Mouse (Mus musculus) liver, adult 2 months (tissue): ENCODE measurements around the gene Adamts10.

Experiments used
- CTCF ChIP-seq: fragments of 200-500 bp; IDR thresholded peaks from 2 replicates; pipeline ENCODE4 v1.5.1; 2011; ENCODE audit warnings: low read depth, low read length, control low read depth
- POLR2A ChIP-seq: fragments of 200-500 bp; IDR thresholded peaks from 2 replicates; pipeline ENCODE4 v1.6.1; 2011; ENCODE audit warnings: low read length, control low read depth; ENCODE audit not compliant: insufficient read depth; ENCODE audit errors: extremely low read depth

DNA sequence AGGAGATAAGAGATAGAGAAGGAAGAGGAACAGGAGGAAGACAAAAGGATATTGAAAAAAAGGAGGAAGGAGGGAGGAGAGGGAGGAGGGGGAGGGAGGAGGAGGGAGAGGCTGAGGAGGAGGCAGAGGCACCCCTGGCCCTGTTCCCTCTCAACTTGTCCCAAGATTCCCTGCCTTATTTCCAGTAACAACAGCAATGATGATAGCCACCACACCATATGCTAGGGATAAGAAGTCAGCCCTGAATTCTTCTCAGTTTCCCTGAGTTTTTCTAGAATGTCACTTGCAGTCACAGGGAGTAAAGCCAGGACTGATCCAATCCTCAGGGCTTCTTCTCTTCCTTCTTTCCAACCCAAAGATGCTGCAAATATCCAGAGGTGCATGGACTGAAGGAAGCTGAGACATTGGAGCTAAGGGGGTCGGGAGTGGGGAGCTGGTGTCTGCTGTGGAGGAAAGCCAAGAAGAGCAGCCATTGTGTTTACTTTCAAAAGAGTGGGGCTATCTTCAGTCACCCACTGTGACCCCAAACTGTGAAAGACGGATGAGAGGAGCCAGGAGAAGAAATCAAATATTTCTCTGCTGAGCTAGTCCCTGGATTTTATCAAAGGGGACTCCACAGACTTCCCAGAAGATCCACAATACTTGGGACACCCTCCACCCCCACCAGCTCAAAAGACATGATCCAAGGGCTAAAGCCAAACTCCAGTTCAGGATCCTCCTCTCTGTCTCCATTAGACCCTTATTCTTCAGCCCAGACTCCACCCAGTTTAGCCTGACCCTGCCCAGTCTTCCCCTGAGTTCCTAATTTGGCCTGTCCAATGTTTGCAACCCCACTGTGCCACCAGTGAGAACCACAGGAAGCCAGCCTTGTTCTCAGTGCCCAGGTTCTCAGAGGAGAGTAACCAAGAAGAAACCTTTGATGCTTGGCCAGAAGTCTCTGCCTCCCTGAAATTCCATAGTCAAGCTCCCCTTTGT is 11.3 kb upstream of the Adamts10 start:
- TF ChIP-seq POLR2A (no peak), CTCF (no peak)
